Mouse (Mus musculus) T-helper 1 cell (primary cell): Measurements from ENCODE around the gene Arpc1b.
"Not testable (repeated sequence)": the region's sequence is repeated elsewhere in the genome, so short reads cannot be mapped to it uniquely, and the experiment has no call there.

Source experiments
- in situ Hi-C: fragments of 300-600 bp; cut with MboI, MseI; formaldehyde crosslinking; loops from one replicate; pipeline ENCODE4 v1.15.1; 2025; ENCODE audit warnings: high pct_unique_total_duplicates

The Arpc1b gene

DNA sequence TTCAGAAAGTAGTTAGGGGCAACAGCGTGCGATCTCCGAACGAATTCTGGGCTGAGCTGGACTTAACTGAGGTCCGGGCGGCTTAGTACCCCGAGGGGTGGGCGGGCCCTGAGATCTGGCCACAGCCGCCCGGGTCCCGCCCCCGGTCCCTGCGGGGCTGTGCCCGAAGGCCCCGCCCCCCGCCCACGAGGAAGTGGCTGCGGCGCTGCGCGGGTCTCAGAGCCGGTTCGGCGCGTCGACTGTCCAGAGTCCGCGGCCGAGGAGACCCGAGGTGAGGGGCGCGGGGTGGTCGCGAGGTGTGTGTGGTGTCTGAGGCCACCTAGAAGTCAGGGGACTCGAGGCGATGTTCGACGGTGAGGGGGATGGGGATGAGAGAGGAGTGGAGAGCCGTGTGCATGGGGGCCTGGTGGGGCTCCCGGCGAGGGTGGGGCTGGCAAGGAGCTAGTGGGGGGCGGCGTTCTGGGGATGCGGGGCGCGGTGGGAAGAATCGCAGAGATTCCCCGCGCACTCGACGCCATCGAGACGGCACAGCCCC is at the start of gene Arpc1b:
Gene Arpc1b, plus strand, starts transcription at position 145 of the 535 bp plus-strand sequence.
- in situ Hi-C loops = no loop called here

DNA sequence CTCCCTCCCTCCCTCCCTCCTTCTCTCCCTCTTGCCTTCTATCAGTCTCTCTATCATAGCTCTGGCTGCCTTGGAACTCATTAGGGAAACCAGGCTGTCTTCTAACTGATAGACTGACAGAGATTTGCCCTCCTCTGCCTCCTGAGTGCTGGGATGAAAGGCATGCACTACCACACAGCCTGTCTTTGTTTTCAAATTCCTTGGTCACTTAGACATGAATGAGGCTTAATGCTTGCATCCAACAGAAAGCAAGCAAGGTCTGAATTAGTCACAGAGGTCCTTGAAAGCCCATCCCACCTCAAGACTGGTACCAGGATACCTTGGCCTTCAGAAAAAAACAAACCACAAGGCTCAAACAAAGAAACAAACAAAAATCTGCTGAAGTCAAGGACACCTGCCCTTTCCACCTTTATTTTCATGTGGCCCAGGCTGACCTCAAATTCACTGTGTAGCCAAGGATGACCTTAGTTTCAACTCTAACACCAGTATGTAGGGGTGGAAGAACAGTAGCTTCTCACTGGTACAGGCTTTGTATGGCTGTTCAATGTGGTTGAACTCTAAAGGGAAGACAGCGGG is 49.2 kb upstream of the Arpc1b start:
- in situ Hi-C loops = no loop called here

DNA sequence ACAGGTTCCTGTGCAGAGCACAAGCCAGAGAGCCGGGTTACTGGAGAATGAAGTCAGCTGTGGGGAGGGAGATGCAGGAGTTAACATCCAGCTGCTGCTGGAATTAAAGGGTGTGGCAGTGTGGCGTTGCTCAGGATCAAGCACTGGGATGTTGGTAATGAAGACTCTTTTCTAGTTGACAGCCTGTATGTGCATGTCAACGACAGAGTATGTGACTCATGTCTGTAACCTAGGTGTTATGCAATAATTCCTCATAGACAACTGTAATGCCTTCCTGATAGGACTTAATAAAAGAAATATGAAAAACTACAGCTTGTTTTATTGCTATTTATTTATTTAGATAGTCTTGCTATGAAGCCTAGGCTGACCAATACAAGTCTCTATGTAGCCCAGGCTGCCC is 45.2 kb upstream of the Arpc1b start:
- in situ Hi-C loops = no loop called here

DNA sequence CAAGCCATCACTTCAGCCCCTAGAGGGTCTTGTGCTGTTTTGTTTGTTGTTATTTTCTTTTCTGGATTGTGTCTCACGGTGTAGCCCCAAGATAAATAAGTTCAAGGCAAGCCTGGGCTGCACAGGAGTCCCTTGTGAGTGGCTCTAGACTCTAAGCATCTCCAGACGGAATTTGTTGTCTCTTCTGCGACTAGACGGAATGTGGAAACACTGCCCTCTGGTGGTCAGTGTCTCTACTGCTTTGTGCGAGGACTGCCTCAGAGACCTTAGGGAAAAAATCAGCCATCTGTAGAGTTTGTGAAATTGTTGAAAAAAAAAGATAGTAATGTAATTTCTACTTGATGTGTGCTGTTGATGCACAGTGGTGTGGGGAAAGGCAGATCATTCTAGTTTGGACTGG is 44.3 kb upstream of the Arpc1b start:
- in situ Hi-C loops = no loop called here

DNA sequence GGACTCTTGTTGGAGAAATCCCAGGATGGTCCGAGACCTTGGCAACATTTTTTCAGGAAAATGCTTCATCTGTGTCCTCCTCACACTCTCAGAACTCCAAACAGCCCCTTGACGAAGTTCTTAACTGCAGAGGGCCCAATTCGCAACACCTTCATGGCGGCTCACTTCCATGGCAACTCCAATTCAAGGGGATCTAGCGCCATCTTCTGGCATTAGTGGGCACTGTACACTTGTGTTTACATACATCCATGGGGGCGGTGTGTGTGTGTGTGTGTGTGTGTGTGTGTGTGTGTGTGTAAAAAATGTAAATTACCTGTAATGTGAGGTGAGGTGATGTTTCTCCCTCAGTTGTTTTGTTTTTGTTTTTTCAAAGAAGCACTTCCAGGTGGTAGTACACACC is 42.7 kb upstream of the Arpc1b start:
- in situ Hi-C loops = no loop called here

DNA sequence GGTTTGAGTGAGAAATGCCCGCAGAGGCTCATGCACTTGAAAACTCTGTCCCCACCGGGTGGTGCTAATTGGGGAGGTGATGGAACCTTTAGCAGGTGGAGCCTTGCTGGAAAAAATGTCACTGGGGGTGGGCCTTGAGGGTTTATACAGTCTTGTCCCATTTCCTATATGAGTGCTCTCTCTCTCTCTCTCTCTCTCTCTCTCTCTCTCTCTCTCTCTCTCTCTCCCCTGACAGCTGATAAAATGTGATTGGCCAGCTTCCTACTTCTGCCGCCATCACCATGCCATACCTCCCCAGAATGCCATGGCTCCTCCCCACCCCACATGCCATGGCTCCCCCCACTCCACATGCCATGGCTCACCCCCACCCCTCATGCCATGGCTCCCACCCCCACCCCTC is 38.9 kb upstream of the Arpc1b start:
- in situ Hi-C loops = no loop called here

DNA sequence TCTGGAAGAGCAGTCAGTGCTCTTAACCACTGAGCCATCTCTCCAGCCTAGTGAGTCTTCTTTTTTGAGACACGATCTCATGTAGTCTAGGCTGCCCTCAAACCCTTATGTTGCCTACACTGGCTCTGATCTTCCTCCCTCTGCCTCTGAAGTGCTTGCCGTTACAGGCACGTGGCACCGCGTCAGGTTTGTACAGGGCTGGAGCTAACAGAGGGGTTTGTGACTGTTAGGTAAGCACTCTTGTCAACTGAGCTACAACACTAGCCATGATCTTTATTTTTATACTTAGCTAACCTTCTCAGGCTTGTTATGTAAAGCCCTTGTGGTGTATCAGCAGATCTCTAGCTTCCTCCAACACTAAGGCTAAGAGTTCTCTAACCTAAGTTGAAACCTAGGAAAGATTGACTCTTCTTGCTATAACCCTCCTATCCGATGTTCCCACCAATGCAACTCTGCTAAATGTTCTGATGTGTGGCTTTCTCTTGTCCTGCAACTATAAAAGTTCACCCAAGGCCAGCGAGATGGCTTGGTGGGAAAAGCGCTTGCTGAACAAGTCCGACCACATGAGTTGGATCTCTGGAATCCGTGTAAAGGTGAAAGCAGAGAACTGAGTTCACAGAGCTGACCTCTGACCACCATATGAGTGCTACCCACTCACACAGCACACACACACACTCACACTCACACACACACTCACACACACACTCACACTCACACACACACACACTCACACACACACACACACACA is 32.0 kb upstream of the Arpc1b start:
- in situ Hi-C loops = no loop called here

DNA sequence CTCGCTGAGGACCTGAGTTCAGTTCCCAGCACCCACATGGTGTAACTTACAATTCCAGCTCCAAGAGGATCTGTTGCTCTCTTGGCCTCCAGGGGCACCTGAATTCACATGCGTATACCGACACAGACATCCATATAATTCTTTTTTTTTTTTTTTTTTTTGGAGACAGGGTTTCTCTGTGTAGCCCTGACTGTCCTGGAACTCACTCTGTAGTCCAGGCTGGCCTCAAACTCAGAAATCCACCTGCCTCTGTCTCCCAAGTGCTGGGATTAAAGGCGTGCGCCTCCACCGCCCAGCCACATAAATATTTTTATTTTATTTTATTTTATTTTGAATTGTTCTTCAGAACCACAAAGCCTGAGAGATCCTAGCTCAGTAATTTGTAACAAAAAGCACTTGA is 30.8 kb upstream of the Arpc1b start:
- in situ Hi-C loops = not testable (repeated sequence)

DNA sequence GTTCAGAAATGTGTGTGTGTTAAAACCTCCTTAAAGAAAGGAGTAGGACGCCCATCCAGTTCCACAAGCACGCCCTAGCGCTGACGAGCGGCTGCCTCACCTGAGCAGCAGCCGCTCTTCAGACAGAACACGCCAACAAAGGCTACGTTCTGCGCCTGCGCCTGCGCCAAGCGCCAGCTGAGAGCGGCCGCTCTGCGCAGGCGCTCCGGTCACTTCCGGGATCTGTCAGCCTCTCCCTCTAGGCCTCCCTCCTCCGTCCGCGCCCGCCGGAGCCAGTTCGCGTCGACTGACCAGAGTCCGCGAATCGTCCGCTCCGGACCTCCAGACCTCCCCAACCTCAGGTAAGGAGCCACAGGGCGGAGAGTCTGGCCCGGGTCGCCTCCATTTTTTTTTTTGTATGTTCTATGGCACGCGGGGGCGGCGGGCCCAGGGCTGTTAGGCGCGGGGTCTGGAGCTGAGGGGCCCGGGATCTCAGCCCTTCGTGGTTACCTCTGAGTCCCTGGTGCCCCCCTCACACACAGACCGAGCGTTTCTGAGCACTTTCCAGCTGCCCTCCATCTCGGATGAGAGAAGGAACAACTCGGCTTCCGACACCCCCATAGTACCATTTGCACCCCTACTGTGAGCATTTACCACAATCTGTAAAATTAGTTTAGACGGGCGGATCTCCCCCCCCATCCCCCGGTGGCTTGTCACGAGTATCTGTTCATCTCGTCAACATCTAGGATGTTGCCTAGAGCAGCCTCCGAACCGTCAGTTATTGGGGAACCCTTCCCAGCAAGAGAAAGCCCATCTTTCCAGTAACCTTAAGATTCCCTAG is 30.2 kb upstream of the Arpc1b start, which contains the start of the genes Arpc1a and Kpna7:
Gene Arpc1a, plus strand, starts transcription at position 199 of the 820 bp plus-strand sequence.
Gene Kpna7, minus strand, starts transcription at position 399 of the 820 bp plus-strand sequence.
- in situ Hi-C loops = no loop called here

DNA sequence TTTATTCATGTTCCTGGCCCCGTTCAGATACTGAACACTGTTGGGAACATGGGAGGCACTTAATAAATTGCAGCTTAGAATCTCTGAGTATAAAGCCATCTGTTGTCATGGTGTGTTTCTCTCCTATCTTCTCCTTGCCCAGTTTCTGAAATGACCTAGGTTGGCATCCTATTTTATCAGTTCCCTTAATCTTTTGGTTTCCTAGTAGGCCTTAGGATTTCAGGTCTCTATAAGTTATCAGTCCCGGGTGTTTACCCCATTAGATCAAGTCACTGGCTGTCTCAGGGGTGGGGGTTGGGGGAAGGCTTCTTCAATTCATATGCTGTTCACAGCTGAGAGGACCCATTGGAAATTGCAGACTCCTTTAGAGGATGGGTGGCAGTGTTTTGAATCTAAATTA is 29.2 kb upstream of the Arpc1b start:
- in situ Hi-C loops = no loop called here

DNA sequence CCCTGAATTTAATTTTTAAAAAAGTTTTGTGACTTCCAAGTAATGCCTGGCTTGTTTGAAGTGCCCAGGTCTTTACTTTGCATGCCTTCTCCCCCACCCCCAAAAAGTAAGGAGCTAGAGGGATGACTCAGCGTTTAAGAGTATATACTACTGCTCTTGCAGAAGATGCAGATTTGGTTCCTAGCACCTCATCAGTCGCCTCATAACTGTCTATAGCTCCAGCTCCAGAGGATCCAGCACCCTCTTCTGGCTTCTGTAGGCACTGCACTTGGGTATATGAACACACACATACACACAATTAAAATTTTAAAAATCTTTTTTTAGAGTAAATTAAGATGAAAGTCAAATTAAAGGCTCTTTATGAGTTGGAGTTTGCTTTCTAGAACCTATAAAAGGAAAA is 25.8 kb upstream of the Arpc1b start:
- in situ Hi-C loops = no loop called here

DNA sequence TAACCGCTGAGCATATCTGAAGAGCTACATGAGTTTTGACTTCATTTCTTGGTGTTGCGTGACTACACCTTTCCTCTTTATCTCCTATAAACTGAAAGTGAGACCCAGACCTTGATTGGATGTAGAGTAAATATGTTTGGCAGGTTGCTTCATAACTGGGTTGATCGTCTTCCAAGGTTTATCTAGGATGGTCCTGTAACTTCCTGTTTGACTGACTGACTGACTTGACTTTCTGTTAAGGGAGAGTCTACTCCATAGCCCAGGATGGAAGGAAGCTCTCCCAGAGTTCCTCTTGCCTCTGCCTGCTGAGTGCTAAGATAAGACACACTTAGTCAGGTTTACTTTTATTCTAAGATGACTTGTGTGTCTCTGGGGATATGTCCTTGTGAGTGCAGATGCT is 24.1 kb upstream of the Arpc1b start:
- in situ Hi-C loops = no loop called here

DNA sequence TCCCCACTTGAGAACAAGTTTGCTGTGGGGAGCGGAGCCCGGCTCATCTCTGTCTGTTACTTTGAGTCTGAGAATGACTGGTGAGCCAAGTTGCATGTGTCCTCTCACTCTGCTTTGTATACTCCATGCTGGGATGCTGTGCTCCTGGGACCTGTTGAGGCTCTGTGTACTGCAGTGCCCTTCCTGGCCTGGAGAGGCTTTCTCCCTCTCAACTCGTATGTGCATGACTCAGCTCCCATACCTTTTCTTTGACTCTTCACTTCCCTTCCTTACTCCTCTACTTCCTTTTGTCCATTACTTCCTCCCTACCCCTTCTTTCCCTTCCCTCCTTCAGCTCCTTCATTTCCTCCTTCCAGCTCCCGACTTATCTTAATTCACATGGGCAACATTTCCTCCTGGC is 17.8 kb upstream of the Arpc1b start:
- in situ Hi-C loops = no loop called here

DNA sequence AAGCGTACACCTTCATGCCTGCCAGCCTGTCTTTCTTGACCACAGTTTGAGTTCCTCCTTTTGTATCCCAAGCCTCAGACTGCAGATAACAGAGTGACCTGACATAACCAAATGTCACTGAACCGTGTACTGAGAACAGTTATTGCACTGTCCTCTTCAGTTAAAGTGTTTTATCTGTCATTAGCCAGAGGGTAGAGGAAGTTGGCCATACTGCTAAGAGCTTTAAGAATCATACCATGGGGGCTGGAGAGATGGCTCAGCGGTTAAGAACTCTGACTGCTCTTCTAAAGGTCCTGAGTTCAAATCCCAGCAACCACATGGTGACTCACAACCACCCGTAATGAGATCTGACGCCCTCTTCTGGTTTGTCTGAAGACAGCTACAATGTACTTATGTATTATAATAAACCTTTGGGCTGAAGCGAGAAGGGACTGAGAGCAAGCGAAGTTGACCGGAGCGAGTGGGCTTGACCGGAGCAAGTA is 15.6 kb upstream of the Arpc1b start:
- in situ Hi-C loops = no loop called here

DNA sequence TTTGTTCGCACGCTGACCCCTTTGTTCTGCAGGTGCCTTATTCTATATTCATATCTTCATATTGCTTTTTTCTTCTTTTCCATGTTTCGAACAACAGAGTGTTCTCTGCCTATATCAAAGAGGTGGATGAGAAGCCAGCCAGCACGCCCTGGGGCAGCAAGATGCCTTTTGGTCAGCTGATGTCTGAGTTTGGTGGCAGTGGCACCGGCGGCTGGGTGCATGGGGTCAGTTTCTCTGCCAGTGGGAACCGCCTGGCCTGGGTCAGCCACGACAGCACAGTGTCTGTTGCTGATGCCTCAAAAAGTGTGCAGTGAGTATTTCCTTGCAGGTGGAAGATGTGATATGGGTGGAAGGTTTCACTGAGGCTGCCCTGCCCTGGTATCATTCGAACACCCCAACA is 13.1 kb upstream of the Arpc1b start:
- in situ Hi-C loops = no loop called here

DNA sequence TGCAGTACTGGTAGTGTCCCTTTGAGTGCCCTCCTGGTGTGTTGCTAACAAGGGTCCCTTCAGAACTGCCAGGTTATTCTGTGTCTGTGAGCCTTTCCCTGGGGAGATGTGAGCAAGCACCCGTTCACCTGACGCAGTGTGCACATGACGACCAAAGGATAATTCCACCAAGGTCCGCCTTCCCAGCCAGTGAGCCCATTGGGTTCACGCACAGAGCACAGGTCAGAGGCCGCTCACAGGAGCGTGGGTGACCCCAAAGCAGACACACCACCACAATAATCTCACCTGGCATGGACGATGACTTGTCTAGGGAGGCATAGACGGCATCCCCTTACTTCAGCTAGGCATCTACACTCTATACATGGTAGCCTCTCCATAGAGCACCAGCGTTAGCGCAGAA is 12.6 kb upstream of the Arpc1b start:
- in situ Hi-C loops = not testable (repeated sequence)

DNA sequence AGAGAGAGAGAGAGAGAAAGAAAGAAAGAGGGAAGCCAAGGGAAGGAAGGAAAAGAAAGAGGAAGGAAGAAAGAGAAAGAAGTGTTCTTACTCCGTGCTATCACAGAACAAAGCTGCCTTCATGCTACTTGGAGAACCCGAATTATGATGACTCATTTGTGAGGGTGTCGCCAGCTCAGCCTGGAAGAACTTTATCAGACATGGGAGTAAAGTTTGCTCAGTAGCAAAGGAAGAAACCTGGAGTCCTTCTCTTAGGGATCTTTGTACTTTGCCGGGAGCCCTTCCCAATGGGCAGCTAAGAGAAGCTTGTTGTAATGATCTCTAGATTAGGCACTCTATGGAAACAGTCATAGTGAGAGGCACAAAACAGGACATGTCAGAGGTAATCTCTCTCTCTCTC is 11.3 kb upstream of the Arpc1b start:
- in situ Hi-C loops = no loop called here

DNA sequence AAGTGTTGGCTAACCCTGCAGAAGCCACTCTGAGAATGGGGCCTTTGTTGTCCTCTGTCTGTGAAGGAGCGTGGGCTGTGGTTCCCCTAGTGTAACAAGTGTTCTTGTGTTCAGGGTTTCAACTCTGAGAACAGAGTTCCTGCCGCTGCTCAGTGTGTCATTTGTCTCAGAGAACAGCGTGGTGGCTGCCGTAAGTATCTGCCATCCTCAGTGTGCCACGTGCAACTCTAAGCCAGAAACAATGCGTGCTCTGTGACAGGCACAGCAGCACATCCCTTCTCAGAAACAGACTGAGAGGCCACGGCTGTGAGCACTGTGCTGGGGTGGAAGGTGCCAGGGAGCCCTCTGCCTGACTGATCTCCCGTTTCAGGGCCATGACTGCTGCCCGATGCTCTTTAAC is 9.7 kb upstream of the Arpc1b start:
- in situ Hi-C loops = no loop called here

DNA sequence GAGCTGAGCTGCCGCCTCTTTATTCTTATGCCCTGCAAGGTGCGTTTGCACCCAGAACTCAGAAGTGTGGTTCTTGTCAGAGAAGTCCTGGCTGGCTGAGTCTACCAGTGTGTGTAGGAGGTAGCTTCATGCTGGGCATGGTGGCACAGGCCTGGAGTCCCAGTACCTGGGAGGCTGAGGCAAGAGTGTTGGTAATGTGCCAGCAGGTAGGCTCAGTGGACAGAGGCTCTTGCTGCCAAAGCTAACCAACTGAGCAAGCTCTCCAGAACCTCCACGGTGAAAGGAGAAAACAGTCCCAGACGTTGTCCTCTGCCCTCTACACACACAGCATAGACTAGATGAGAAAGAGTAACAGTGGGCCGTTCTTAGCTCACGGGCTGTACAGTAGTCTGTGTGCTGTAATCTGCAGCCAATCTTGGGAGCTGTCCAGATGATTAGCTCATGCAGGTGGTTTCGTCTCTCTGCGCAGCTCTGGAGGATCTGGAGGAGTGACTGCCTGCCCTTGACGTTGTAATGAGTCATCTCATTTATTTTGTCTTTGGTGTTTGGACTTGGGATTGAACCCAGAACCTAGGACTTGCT is 8.2 kb upstream of the Arpc1b start:
- in situ Hi-C loops = no loop called here

DNA sequence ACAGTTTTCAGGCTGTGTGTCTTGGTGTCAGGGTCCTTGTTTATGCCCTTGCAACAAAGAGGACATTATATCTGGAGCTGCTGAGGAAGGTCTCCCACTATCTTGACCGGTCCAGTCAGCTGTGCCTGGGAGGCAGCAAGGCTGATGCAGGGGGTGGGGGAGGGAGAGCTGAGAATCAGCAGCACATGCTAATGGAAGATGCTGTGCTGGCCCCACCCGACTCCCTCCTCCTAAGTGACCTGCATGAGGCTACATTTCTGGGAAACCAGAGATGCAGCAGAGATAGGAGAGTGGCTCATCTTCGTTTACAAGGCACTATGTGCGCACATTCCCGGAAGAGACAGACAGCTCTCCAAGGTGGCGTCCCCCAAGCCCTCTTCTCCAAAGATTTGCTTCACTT is 3.6 kb upstream of the Arpc1b start:
- in situ Hi-C loops = no loop called here

DNA sequence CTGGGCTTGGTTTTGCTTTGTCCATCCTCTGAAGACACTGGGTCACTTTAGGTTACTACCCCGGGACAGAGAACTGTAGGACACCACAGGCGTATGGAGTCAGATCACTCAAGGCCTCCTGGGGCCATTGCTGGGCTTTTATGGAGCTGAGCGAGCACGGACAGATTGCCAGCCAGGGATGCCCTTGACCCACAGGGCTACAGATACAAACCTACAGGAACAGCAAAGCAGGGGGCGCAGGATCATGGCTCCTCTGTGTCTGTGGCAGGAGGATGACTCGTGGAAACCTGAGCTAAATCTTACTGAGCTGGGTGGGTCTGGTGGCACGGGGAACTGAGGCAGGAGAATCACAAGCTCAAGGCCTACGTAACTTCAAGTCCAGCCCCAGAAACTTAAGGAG is 1.4 kb upstream of the Arpc1b start:
- in situ Hi-C loops = no loop called here

DNA sequence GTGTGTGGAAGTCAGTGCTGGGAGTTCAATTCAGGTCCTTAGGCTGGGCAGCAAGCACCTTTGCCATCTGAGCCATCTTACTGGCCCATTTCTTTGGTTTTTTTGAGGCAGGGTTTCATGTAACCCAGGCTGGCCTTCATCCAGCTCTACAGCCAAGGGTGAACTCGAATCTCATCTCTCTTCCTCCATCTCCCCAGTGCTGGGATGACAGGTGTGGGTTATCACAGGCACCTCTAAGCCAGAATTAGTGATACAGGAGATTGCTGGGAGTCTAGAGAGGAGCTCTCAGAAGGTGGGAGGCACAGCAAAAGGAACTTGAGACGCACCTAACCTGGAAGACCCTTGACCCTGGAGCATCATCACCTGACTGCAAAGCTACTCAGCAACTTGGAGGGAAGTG is 599 bp upstream of the Arpc1b start:
- in situ Hi-C loops = no loop called here
